Mouse (Mus musculus): Measurements from ENCODE around the gene Eef1a1.
"Not testable (repeated sequence)": the region's sequence is repeated elsewhere in the genome, so short reads cannot be mapped to it uniquely, and the experiment has no call there.

Eef1a1 gene

DNA sequence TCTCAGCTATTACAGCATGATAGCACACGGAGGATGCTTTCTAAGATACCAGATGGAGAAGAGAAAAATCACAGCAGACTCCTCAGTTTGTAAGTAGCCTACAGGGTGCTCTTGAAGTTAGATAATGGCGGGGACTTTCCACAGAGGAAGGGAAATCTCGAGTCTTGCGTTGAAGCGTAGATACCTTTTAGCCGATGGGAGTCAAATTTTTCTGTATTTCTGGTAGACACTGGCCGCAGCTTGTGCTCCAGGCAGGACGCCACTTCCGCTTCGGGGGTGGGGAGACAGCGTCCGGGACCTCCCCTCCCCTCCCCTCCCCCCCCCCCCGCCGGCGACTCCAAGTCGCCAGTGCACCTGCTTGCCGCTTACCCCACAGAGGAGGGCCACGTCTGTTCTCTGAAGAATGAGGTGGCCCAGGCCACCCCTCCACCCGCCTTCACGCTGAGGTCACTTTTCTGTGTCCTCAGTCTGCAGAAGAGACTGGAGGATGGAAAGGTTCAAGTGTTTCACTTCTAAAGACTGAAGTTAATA, at the start of gene Eef1a1:
Eef1a1 (minus strand) TSS at position 262 of the 531 bp plus-strand sequence.
- DNase-seq (ENCODE audit: extremely low read depth, insufficient read length, low spot score), result peak; percentile 84

DNA sequence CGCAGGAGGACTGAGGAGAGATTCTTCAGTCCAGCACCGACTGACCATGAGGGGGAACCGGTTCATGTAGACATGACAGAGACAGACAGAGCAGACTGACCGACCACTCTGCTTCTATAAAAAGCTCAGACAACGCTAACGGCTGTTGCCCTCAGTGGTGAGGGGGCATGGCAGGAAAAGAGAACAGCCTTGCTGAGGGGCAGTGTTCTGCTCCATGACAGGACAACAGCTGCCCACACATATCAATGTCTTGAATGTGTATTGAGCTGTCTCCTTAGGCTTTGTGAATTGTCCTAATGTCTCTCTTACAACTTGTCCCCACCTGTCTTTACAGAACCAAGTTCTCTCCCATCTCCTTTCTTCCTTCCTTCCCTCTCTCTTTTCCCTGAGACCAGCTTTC, 49.5 kb upstream of the Eef1a1 start:
- DNase-seq (ENCODE audit: extremely low read depth, insufficient read length, low spot score), result no peak

DNA sequence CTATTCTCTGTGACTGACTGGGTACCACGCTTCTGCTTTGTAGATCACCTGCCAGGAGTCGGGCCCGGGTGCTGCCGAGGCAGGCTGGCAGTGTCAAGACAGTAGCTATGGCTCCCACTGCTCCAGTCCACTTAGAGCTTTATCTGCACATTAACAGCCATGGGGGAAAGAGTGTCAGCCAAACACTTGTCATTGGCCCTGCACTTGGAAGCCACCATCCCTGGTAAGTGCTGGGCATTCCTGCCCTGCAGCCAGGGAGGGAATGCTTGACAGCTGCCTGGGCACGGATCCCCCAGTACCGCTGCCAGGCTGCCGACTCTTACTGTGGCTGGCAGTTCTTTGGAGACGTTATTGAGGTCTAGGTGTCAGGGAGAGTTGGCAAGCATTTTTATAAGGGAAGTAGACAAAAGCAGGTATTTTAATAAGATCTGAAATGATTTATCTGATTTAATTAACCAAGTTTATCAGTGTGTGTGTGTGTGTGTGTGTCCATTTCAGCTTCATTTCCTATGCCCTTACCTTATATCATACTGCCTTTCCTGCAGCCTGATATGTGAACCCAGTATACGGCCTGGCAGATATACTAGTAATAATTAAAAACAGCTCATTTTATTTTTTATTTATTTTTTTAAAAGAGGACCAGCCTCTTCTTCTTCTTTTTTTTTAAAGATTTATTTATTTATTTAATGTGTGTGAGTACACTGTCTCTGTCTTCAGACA, 48.4 kb upstream of the Eef1a1 start:
- DNase-seq (ENCODE audit: extremely low read depth, insufficient read length, low spot score), result no peak

DNA sequence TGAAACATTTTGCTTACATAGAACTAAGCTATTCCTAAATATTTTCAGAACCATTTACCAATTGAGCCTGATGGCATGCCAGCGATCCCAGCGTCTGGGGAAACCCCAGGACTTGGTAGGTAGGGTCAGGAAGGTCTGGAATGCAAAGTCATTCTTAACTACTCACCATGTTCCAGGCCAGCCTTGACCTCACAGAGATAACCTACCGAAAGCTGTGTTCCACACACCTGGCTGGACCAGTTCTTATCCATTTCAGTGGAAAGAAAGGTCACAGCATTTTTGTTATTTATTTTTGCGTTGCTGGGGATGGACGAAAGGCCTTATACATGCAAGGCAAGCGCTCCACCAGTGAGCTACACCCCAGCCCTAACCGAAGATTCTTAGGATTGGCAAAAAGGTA, 45.7 kb upstream of the Eef1a1 start:
- DNase-seq (ENCODE audit: extremely low read depth, insufficient read length, low spot score), result no peak

DNA sequence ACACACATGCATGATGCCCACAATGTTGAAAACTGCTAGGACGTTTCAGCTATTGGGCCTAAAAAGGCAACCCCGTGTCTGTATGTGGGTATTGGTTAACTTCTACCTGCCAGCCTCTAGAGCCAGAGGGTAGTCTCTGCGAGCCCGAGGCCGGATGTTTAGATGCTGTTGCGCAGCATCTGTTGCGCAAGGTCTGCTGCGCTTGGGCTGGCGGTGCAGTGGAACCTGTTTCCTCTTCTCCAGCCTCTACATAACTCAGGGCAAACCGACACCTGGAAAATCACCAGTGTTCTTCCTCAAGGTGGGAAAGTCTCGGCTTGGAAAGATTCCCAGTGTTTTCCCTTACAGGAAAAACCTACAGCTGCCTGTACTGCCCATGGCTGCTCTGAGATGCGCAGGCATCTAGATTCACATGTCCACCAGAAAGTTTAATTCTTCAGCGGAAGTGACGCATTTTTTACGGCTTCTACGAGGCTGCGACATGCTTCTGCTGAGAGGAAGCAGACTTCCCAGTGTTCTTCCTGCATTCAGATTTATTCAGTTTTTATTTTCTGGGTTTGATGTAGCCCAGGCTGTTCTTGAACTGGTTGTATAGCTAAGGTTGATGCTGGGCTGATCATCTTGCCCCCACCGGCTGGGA, 44.5 kb upstream of the Eef1a1 start:
- no peak for DNase-seq (ENCODE audit: extremely low read depth, insufficient read length, low spot score)

DNA sequence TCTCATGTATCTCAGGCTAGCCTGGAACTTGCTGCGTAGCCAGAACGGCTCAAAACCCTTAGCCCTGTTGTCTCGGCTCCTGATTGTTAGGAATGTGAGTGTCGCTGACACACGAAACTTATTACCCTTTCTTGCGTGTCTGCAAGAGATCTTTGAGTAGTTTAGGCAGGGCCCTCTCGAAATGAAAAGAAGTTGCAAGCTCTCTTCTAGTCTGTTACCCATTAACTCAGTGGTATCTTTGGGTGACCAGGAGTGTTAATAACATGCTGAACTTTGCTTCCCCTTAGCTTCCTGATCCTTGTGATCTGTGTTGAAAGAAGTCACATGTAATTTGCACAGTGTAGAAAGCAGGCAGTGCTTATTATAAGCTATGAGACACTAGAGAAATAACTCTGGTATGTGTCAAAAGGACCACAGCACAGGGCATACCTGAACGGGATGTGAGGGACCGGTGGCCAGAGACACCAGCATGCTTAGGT, 43.4 kb upstream of the Eef1a1 start:
- DNase-seq (ENCODE audit: extremely low read depth, insufficient read length, low spot score), result no peak

DNA sequence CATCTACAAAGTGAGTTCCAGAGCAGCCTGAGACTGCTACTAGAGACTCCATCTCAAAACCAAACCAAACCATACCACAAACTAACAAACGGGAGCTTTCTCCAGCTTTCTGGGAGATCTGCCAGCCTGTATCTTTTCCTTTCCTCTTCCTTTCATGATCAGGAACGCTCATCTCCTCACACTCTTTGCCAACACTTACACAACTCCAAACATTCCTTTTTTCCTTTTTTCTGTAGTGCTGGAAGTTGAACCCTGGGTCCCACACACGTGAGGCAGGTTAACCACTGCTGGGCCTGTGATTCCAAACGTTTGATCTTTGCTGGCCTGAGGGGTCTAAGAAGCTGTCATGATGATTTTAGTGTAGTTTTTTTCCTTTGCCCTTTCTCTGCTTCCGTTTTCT, 42.9 kb upstream of the Eef1a1 start:
- no peak for DNase-seq (ENCODE audit: extremely low read depth, insufficient read length, low spot score)

DNA sequence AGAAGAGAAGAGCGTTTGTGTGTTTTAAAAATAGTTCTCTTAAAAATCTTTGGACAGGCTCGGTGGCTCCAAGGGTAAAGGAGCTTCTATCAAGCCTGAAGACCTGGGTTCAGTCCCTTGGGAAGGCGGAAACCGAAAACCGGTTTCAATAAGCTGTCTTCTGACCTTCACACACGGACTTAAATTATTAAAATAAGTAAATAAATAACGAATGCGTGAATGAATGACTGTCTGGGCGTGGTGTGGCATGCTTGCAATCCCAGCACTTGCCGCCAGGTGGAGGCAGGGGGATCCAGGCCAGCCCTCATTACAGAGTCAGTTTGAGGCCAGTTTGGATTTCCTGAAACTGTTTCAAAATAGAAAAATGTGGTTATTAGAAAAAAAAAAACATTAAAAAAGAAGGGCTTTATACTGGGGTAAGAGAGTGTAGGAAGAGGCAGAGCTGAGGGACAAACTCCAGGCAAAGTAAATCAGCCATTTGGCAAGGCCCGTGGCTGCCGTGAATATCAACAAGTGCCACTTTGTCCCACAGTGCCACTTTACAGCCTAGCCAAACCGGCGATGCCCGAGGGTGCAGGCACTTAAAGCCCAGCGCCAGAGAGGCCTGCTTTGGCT, 38.9 kb upstream of the Eef1a1 start:
- DNase-seq (ENCODE audit: extremely low read depth, insufficient read length, low spot score), result peak; percentile 77

DNA sequence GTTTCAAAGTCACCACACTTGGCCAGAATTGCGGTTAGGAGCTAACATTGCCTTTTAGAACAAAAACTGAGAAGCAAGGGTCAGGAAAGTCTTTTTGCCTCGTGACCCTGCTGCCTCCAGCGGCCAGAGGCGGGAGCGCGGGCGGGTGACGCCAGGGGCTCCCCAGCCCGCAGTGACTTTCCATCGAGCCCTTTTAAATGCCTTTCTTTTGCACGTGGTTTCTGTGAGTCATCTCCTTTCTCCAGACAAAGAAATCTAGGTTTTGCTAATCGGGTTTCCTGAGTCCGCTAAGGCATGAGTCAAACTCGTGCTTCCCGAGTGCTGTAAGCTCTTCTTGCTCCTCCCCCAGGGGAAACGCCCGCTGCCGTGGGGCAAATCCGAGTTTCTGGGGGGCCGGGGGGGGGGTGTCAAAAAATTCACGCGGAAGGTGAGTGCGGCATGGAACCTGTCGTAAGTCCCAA, 38.4 kb upstream of the Eef1a1 start:
- peak; percentile 99 for DNase-seq (ENCODE audit: extremely low read depth, insufficient read length, low spot score)

DNA sequence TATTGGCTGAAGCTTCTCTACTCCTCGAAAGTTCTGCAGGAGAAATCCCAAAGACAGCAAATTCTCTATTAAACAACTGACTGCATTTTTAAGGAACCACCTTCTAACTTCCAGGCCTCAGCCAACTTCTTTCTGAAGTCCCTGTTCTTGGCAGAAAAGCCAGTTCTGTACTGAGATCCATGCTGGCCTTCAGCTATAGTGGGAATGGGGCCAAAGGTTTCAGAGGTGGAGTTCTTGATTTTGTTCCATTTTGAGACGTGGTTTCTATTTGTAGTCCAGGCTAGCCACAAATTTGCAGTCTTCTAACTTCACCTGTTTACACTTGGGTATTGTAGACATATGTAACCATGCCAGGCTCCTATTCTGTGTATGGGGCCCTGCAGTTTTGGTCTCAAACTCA, 37.3 kb upstream of the Eef1a1 start:
- no peak for DNase-seq (ENCODE audit: extremely low read depth, insufficient read length, low spot score)

DNA sequence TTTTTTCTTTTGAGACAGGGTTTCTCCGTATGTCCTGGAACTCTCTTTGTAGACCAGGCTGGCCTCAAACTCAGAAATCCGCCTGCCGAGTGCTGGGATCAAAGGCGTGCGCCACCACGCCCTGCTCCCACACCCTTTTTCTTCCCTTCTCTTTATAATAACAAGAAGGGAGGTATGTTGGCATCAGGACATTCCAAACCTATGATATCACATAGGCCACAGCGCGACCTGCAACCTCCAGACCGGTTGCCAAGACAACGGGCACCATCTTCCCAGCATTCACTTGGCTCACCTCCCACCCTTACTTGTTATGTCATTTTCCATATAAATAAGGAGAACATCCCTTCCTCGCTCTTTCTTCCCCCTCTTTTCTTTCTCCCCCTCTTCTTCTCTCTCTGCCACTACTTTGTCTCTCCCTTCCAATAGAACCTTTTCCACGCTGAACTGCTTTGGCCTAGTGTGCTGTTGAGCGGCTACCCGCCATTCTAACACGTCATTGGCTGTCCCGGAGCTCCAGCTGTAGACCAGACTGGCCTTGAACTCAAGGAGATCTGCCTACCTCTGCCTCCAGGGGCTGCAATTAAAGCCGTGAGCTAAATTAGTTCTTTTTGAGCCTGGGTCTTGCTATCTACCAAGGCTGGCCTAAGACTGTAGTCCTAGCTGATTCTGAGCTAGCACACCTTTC, 36.6 kb upstream of the Eef1a1 start:
- peak; percentile 76 for DNase-seq (ENCODE audit: extremely low read depth, insufficient read length, low spot score)

DNA sequence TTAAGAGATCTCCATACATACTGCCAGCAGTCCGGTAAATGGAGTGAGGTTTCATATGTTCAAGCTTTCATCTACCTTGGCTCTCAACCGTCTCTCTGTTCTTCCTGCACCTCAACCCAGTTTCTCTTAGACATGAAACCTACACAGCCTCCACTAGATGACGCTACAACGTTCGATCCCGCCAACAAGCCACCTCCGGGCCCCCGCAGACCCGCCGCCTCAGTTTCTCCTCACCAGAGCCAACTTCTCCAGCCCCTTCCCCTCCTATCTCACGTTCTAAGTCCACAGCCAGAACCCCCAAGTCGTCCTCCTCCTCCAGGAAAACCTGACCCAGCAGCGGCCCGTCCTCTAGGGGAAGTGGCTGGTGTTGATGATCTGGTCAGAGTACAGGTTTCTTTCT, 32.7 kb upstream of the Eef1a1 start:
- no peak for DNase-seq (ENCODE audit: extremely low read depth, insufficient read length, low spot score)

DNA sequence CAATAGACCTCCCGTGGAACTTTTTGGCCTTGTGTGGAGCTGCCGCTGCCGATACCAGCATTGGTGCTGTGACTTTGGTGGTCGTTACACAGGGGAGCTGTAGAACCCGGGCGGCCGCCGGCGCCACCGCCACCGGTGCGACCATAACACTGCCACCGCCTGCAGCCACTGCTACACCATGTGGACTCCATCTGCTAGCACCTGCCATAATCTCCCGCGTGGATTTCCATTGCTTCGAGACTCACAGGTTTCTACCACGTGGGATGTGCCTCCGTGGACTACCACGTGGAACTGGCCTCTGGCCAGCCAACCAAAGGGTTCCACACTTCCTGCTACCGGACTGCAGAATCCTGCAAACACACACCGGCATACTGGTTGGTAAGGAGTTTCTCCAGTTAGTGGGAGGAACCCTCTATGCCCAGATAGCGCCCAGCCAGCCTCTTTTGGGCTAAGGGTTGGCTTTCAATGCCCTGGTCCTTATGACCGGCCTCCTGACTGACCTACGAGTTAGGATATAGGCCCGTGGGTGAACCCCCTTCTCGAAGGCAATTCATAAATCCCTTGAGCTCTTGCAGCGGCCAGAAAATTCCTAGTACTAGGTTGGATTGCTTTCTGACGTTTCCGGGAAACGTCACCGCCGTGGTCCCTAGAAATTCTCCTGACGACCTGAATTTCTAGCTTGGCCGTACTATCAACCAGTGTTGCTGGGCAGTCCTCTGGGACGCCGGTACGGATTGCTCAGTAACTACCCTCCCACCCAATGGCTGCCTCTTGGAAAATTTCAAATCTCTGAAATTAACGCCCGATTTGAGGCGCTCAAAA, 32.0 kb upstream of the Eef1a1 start:
- no peak for DNase-seq (ENCODE audit: extremely low read depth, insufficient read length, low spot score)

DNA sequence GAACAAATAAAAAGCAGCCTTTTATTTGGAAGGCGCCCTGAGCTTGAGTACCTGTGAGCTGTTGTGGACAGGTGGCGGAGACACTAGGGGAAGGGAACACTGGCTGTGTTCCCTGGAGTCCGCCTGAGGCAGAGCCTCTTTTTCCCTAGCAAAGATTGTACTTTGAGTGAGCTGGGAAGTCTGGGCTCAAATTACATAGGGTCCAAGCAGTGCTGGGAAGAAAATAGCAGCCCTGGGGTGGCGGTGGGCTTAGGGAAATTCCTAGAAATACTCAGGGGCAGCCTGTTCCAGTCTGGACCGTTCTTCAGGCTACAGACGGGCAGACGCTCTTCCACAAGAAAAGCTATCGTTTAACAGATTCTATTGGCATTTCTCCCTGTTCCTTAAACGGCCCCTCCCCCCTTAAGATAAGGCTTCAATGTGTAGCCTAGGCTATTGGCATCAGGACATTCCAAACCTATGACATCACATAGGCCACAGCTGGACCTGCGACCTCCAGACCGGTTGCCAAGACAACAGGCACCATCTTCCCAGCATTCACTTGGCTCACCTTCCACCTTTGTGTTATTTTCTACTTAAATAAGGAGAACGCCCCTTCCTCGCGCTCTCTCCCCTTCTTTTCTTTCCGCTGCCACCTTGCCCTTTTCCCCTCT, 31.3 kb upstream of the Eef1a1 start:
- DNase-seq (ENCODE audit: extremely low read depth, insufficient read length, low spot score), result no peak

DNA sequence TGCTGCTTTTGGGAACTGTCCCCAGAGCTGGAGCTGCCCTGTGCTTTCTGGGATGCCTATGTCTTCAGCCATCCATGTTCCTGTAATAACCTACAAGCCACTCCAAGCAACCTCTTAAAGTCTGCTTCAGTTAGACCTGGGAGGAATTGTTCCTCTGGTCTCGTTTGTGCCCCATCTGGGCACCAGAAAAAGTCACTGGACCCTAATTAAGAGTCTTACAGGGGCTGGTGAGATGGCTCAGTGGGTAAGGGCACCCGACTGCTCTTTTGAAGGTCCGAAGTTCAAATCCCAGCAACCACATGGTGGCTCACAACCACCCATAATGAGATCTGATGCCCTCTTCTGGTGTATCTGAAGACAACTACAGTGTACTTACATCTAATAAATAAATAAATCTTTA, 28.3 kb upstream of the Eef1a1 start:
- not testable (repeated sequence) for DNase-seq (ENCODE audit: extremely low read depth, insufficient read length, low spot score)

DNA sequence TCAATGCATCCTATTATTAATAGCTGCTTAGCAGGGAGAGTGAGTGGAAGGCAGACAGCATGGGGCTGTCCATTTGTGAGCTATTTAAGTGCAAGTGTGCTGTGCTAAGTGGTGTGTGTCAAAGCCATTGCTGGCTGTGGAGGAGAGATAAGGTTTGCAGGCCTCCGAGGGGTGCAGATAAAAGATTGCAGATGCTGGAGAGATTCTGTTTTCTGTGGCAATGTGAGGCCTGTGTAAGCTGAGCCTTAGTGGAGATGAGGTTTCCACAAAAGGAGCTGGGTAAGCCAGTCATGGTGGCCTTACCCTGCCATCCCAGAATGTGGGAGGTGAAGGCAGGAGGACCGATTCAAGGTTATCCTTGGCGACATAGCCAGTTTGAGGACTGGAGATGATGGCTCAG, 27.2 kb upstream of the Eef1a1 start:
- no peak for DNase-seq (ENCODE audit: extremely low read depth, insufficient read length, low spot score)

DNA sequence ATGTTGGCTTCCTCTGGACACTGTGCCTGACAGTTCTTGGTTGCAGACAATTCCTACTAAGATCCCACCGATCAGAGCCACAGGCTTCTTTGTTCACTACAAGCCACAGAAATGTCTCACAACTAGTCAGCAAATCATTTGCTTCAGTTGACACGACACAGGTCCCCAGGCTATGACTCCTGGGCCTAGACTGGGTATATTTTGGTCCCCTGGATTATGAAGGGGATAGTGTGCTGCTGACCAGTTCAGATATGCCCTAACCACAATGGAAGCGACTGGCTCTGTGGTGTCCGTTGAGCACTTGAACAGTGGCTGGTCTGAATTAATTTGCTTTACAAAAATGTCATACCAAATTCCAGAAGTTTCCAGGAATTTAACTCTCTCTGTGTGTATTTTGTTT, 25.7 kb upstream of the Eef1a1 start:
- DNase-seq (ENCODE audit: extremely low read depth, insufficient read length, low spot score), result peak; percentile 35

DNA sequence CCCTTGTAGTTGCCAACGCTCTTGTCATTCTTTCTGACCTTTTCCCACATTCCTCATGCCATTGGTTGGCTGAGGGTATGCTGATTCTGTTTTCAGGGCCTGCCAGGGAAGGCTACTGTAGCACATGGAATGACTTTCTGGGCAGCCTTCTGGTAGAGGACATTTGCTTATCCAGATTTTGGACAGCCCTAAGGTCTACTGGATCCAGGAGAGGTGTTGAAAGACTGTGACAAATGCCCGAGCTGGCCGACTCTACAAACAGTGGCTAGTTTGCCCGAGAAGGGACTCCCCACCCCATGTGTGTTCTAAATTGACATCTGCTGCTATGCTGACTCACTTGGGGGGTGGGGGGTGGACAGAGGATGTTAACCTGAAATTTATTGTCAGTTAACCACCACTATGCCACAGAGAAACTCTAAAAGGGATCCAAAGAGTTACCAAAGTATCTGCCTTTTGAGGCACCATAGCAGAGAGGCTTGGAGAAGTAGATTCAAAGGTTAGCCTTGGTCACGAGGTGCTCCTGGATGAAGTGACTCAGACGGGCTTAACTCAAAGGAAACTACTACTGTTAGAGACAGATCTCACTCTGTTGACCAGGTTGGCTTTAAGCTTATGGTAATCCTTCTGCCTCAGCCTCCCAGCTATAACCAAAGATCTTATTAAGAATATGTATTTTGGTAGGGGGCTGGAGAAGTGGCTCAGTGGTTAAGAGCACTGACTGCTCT, 25.0 kb upstream of the Eef1a1 start:
- peak; percentile 77 for DNase-seq (ENCODE audit: extremely low read depth, insufficient read length, low spot score)

DNA sequence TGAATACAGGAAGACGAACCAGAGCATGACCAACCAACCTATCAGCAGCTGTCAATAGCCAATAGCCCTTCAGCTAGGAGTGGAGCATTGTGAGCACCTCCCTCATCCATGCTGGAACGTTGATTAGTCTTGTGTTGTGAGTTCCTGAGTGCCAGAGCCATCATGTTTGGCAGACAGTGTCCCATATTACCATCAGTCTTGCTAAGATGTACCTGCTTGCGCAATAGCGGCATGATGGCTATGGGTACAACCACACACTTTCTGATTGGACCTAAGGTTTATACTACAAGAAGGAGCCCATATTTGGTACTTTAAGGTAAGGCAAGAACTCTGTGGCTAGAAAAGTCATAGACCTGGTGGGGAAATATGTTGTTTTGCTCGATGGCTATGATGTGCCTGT, 22.8 kb upstream of the Eef1a1 start:
- DNase-seq (ENCODE audit: extremely low read depth, insufficient read length, low spot score), result no peak

Data from 3134 (cell line).